Mouse (Mus musculus): ENCODE data around the gene Chek1. TPM values are rescaled to one million over a fixed set of nuclear protein-coding genes. Genes with fewer than 3 reads are reported as not detected.

Gene Chek1
- polyA plus RNA-seq, 1 experiment from 2014 or later: 37.7 TPM

DNA sequence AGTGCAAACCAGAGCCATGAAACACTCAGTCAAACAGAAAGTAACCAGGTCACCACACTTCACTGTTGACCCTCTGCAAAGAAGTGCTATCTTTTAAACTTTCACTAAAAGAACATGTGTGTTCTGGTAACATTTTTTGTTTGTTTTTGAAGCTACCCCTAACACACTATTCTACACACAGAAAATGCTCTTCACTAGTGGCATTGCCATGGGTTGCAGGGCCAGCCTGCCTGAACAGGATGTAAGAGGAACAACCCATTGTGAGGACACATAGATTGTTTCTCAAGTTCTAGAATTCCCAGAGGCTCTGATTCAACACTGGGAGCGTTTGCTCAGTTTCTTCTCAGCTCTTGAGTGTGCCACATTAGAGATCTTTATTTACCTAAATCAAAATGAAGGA, 33.9 kb downstream of the Chek1 start, which contains the start of gene Acrv1:
Gene Acrv1 (plus strand): TSS at position 301 of the 400 bp plus-strand sequence.
- H3K9me3 ChIP-seq (replicated peaks): no peaks in the 10 kb centered on the region
- H3K36me3 ChIP-seq: no peaks in the 10 kb centered on the region
- 71% methylated on average over 1 of the region's 1 CpGs for whole genome bisulfite sequencing
- no peak for ATAC-seq (replicated peaks; ENCODE audit: low FRiP score)
- H3K4me3 ChIP-seq (replicated peaks): no peak within 1 kb of the TSS
- no peak within 1 kb of the TSS for H3K9ac ChIP-seq
- H3K4me1 ChIP-seq: no peaks in the 10 kb centered on the region
- no peaks in the 10 kb centered on the region for H3K27me3 ChIP-seq
- no peak within 1 kb of the TSS for H3K4me2 ChIP-seq
- H3K27ac ChIP-seq: no peak within 1 kb of the TSS

- Histone ChIP-seq H3K9me3 (replicated peaks) (no peaks in the 10 kb centered on the region), H3K4me3 (replicated peaks) (no peak overlapping the region), H3K9ac (no peak overlapping the region), H3K27ac (no peak overlapping the region), H3K27me3 (no peaks in the 10 kb centered on the region), H3K36me3 (no peaks in the 10 kb centered on the region), H3K4me2 (no peak overlapping the region), H3K4me1 (no peaks in the 10 kb centered on the region)
- ATAC-seq (replicated peaks; ENCODE audit: low FRiP score): no peak
These were observed 39.5 kb downstream of the Chek1 start for GRCm38 (mm10) chr9:36687329-36687728.

GRCm38 (mm10) chr9:36681424-36681823, 45.4 kb downstream of the Chek1 start:
- no peaks in the 10 kb centered on the region for H3K9me3 ChIP-seq (replicated peaks)
- H3K27ac ChIP-seq: no peak overlapping the region
- H3K4me3 ChIP-seq (replicated peaks): no peak overlapping the region
- H3K27me3 ChIP-seq: no peaks in the 10 kb centered on the region
- no peak for ATAC-seq (replicated peaks; ENCODE audit: low FRiP score)
- no peaks in the 10 kb centered on the region for H3K4me1 ChIP-seq
- no peak overlapping the region for H3K4me2 ChIP-seq
- H3K36me3 ChIP-seq: no peaks in the 10 kb centered on the region
- WGBS: 46% methylated on average over 2 of the region's 2 CpGs
- no peak overlapping the region for H3K9ac ChIP-seq

Other genes with a start within 250 kb of the Chek1 start
- not detected in 2 replicates for gene Gm5615, start 185.1 kb downstream of the Chek1 start, polyA plus RNA-seq (2015; fragmentation: Nextera tagmentation; extraction: Ambion mirVana)
- not detected in 2 replicates for gene Gm17689, start 144.4 kb downstream of the Chek1 start, polyA plus RNA-seq (2015; fragmentation: Nextera tagmentation; extraction: Ambion mirVana)
- gene A630095E13Rik, start 83.7 kb downstream of the Chek1 start, polyA plus RNA-seq (2015; fragmentation: Nextera tagmentation; extraction: Ambion mirVana): not detected in 2 replicates
- gene Acrv1, start 33.8 kb downstream of the Chek1 start, polyA plus RNA-seq (2015; fragmentation: Nextera tagmentation; extraction: Ambion mirVana): not detected in 2 replicates
- gene Stt3a, start 40.6 kb upstream of the Chek1 start, polyA plus RNA-seq (2015; fragmentation: Nextera tagmentation; extraction: Ambion mirVana): 288 and 309 TPM in 2 replicates
- 114 and 116 TPM in 2 replicates for gene Ei24, start 70.3 kb upstream of the Chek1 start, polyA plus RNA-seq (2015; fragmentation: Nextera tagmentation; extraction: Ambion mirVana)
- 5.1 and 7.2 TPM in 2 replicates for gene Fez1, start 94.8 kb upstream of the Chek1 start, polyA plus RNA-seq (2015; fragmentation: Nextera tagmentation; extraction: Ambion mirVana)